Mouse (Mus musculus) hindbrain, embryonic 12.5 days (tissue): ENCODE data around the gene Ang2. TPM values are rescaled to one million over a fixed set of nuclear protein-coding genes. Genes with fewer than 3 reads are reported as not detected.
"Not testable (repeated sequence)": the region's sequence is repeated elsewhere in the genome, so short reads cannot be mapped to it uniquely, and the experiment has no call there.

Experiments
- ATAC-seq: fragments of 200-750 bp; cut with Nextera tagmentation; 2 replicates; pipeline ENCODE4 v1.8.0; 2017; ENCODE audit warnings: moderate TSS enrichment; ENCODE audit not compliant: low FRiP score
- H3K27ac ChIP-seq: fragments of 300-500 bp; sonication (generic); 2 replicates; pipeline ENCODE4 v1.5.1; 2016; ENCODE audit warnings: mild to moderate bottlenecking
- H3K27me3 ChIP-seq: fragments of 300-500 bp; sonication (generic); 2 replicates; pipeline ENCODE4 v1.6.1; 2016; ENCODE audit warnings: mild to moderate bottlenecking
- H3K36me3 ChIP-seq: fragments of 300-500 bp; sonication (generic); 2 replicates; pipeline ENCODE4 v1.6.1; 2016; ENCODE audit warnings: mild to moderate bottlenecking
- H3K4me1 ChIP-seq: fragments of 300-500 bp; sonication (generic); 2 replicates; pipeline ENCODE4 v1.6.1; 2016
- H3K4me2 ChIP-seq: fragments of 300-500 bp; sonication (generic); replicated peaks from 2 replicates; pipeline ENCODE4 v1.6.1; 2016; ENCODE audit warnings: mild to moderate bottlenecking
- H3K4me3 ChIP-seq: fragments of 300-500 bp; sonication (generic); 2 replicates; pipeline ENCODE4 v1.5.1; 2016; ENCODE audit warnings: mild to moderate bottlenecking
- H3K9ac ChIP-seq: fragments of 300-500 bp; sonication (generic); 2 replicates; pipeline ENCODE4 v1.6.1; 2016; ENCODE audit warnings: mild to moderate bottlenecking, moderate library complexity
- H3K9me3 ChIP-seq: fragments of 300-500 bp; sonication (generic); replicated peaks from 2 replicates; pipeline ENCODE4 v1.6.1; 2016; ENCODE audit warnings: mild to moderate bottlenecking
- WGBS: fragments of 180-500 bp; shearing (Covaris S2); methylation state at CpG from one replicate; pipeline ENCODE4 v1.1.7; 2016; 5-methylcytosine and 5-hydroxymethylcytosine counted together
- polyA plus RNA-seq: library from polyadenylated mRNA; unstranded; fragments of >200 nt; fragmentation: Nextera tagmentation; extraction: Ambion mirVana; gene quantifications from 2 replicates; pipeline ENCODE4 v1.2.1, GENCODE M21; 2016

Ang2 gene
- polyA plus RNA-seq, 1 experiment from 2014 or later, result not detected

DNA sequence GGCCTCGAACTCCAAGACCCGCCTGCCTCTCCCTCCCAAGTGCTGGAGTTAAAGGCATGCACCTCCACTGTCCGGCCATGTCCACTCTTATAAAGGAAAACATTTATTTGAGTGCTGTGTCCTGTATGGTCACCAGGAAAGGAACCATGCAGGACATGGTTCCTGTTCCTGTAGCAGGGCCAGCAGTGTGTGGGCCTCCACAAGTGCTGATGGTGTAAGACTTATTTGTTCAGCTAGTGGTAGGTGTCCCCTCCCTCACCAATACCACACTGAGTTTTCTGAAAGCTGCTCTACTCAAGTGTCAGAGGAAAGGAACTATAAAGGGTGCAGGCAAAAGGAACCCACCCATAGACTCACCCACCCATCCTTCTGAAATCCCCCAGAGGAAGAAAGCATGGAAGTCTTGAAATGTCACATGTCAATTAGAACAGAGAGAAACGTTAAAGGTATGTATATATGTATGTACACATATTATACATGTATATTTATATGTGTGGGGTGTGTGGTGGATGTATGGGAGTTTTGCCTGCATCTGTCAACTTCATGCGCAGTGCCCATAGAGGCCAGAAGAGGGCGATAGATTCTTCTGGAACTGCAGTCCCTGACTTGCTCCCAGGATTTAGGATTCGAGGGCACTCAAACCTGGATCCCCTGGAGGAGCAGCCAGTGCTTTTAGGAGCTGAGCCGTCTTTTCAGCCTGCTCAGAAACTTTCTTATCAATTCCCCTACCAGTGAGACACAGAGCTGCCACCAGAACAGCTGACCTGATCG, 26.7 kb downstream of the Ang2 start:
- H3K4me1 ChIP-seq, H3K27me3 ChIP-seq, H3K27ac ChIP-seq, H3K36me3 ChIP-seq, H3K9ac ChIP-seq, H3K4me2 ChIP-seq, H3K9me3 ChIP-seq, H3K4me3 ChIP-seq, ATAC-seq: not testable (repeated sequence)
- 39% methylated on average over 9 of the region's 9 CpGs for WGBS

GRCm38 (mm10) chr14:51166068-51166467, 32.9 kb downstream of the Ang2 start:
- Histone ChIP-seq H3K27ac (no peak overlapping the region), H3K4me1 (no peaks in the 10 kb centered on the region), H3K9ac (no peak overlapping the region), H3K4me2 (no peak overlapping the region), H3K27me3 (no peaks in the 10 kb centered on the region), H3K36me3 (no peaks in the 10 kb centered on the region), H3K4me3 (no peak overlapping the region), H3K9me3 (no peaks in the 10 kb centered on the region)
- ATAC-seq, result no peak

- Histone ChIP-seq H3K4me1 (no peaks in the 10 kb centered on the region), H3K4me2 (no peak overlapping the region), H3K9ac (no peak overlapping the region), H3K27me3 (no peaks in the 10 kb centered on the region), H3K9me3 (no peaks in the 10 kb centered on the region), H3K27ac (no peak overlapping the region), H3K4me3 (no peak overlapping the region), H3K36me3 (no peaks in the 10 kb centered on the region)
- no peak for ATAC-seq
- 94% methylated on average over 1 of the region's 1 CpGs for WGBS
These were observed 33.5 kb downstream of the Ang2 start for GRCm38 (mm10) chr14:51165435-51165834.

- 93% methylated on average over 6 of the region's 6 CpGs for WGBS
- H3K9ac ChIP-seq, H3K4me2 ChIP-seq, H3K27ac ChIP-seq, H3K4me3 ChIP-seq, H3K4me1 ChIP-seq, ATAC-seq, H3K27me3 ChIP-seq, H3K36me3 ChIP-seq, H3K9me3 ChIP-seq: not testable (repeated sequence)
These were observed 35.6 kb downstream of the Ang2 start for GRCm38 (mm10) chr14:51163323-51163722.

DNA sequence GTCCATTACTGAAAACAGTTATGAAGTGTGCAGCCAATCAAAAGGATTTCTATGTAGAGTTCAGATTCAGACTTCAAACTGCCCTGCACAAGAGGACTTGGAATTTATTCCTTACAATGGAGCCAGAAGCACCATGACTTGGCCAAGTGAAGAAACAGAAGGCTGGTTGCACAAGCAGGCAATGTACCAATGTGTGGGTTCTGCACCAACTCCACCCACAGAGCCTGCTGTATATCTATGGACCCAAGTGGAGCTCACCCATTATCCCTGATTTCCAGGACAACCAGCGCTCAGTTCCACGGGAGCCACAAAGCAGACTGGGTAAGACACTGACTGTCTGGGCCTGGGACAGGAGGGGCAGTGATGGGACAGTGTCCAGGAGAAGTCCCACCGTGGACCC, 37.0 kb downstream of the Ang2 start, which contains the start of gene Rnase2b:
Gene Rnase2b (plus strand): TSS at position 285 of the 400 bp plus-strand sequence.
- H3K36me3 ChIP-seq, H3K4me3 ChIP-seq, H3K4me2 ChIP-seq, H3K4me1 ChIP-seq, H3K9ac ChIP-seq, H3K9me3 ChIP-seq, ATAC-seq, H3K27me3 ChIP-seq, H3K27ac ChIP-seq: not testable (repeated sequence)
- 96% methylated on average over 3 of the region's 3 CpGs for WGBS

GRCm38 (mm10) chr14:51157072-51157471, 41.9 kb downstream of the Ang2 start:
- Histone ChIP-seq H3K27me3 (no peaks in the 10 kb centered on the region), H3K4me2 (no peak overlapping the region), H3K36me3 (no peaks in the 10 kb centered on the region), H3K4me1 (no peaks in the 10 kb centered on the region), H3K4me3 (no peak overlapping the region), H3K9ac (no peak overlapping the region), H3K27ac (no peak overlapping the region), H3K9me3 (no peaks in the 10 kb centered on the region)
- no peak for ATAC-seq
- WGBS, result 91% methylated on average over 1 of the region's 1 CpGs

GRCm38 (mm10) chr14:51156736-51157068, 42.2 kb downstream of the Ang2 start:
- H3K36me3 ChIP-seq, result no peaks in the 10 kb centered on the region
- no peak overlapping the region for H3K4me2 ChIP-seq
- H3K4me3 ChIP-seq, result no peak overlapping the region
- no peak overlapping the region for H3K27ac ChIP-seq
- no peaks in the 10 kb centered on the region for H3K27me3 ChIP-seq
- no peaks in the 10 kb centered on the region for H3K9me3 ChIP-seq
- no peak overlapping the region for H3K9ac ChIP-seq
- no peaks in the 10 kb centered on the region for H3K4me1 ChIP-seq
- ATAC-seq, result no peak
- 76% methylated on average over 4 of the region's 4 CpGs for WGBS

GRCm38 (mm10) chr14:51156056-51156735, 42.8 kb downstream of the Ang2 start:
- ATAC-seq, result no peak
- Histone ChIP-seq H3K27ac (no peak overlapping the region), H3K36me3 (no peaks in the 10 kb centered on the region), H3K9ac (no peak overlapping the region), H3K4me2 (no peak overlapping the region), H3K27me3 (no peaks in the 10 kb centered on the region), H3K4me3 (no peak overlapping the region), H3K9me3 (no peaks in the 10 kb centered on the region), H3K4me1 (no peaks in the 10 kb centered on the region)
- WGBS, result 84% methylated on average over 5 of the region's 5 CpGs

DNA sequence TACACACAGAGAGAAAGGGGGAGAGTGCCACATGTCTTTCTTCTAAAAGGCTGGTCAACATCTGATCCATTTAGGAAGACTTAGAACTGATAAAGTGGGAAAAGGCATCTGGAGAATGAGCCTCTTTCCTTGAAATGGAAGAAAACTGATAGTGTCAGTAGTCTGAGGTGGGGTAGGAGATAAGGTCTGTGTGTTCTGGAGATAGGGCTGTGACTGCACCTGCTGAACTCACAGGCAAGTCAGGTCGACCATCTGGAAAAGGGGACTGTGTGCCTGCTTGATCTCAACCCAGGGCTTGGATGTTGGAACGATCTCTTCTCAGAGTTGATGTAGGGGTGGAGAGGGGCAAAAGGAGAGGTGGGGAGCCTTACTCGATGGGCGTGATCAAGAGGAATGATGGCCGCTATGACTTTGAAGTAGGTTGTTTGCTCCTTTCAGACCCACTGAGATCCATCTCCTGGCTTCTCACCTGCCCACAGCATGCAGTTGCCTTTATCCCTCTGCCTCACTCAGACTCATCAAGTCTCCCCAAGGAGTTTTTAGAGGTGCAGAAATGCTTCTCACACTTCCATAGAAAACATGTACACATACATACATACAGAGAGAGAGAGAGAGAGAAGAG, 46.6 kb downstream of the Ang2 start:
- Histone ChIP-seq H3K9ac (no peak overlapping the region), H3K27ac (no peak overlapping the region), H3K27me3 (no peaks in the 10 kb centered on the region), H3K36me3 (no peaks in the 10 kb centered on the region), H3K4me3 (no peak overlapping the region), H3K9me3 (no peaks in the 10 kb centered on the region), H3K4me2 (no peak overlapping the region), H3K4me1 (no peaks in the 10 kb centered on the region)
- no peak for ATAC-seq
- WGBS, result 86% methylated on average over 5 of the region's 5 CpGs

GRCm38 (mm10) chr14:51150206-51150831, 48.6 kb downstream of the Ang2 start:
- H3K36me3 ChIP-seq, result no peaks in the 10 kb centered on the region
- WGBS, result 89% methylated on average over 3 of the region's 3 CpGs

GRCm38 (mm10) chr14:51149164-51149563, 49.8 kb downstream of the Ang2 start:
- 66% methylated on average over 5 of the region's 5 CpGs for WGBS
- Histone ChIP-seq H3K9me3 (no peaks in the 10 kb centered on the region), H3K4me1 (0 out of 2 replicates have a peak, but pooled peaks cover 3% of the 10 kb centered on the region), H3K4me2 (no peak overlapping the region), H3K9ac (no peak overlapping the region), H3K27me3 (no peaks in the 10 kb centered on the region), H3K4me3 (no peak overlapping the region), H3K36me3 (no peaks in the 10 kb centered on the region), H3K27ac (no peak overlapping the region)
- ATAC-seq, result no peak

More at GRCm38 (mm10) chr14:51150206-51150831, 48.6 kb downstream of the Ang2 start:
- no peak overlapping the region for H3K4me3 ChIP-seq
- no peaks in the 10 kb centered on the region for H3K9me3 ChIP-seq
- H3K4me1 ChIP-seq, result 0 out of 2 replicates have a peak, but pooled peaks cover 3% of the 10 kb centered on the region
- H3K27ac ChIP-seq, result no peak overlapping the region
- H3K9ac ChIP-seq, result no peak overlapping the region
- H3K27me3 ChIP-seq, result no peaks in the 10 kb centered on the region
- no peak overlapping the region for H3K4me2 ChIP-seq
- no peak for ATAC-seq

- 67% methylated on average over 3 of the region's 3 CpGs for WGBS
These were observed 50.9 kb downstream of the Ang2 start for GRCm38 (mm10) chr14:51148006-51148405.

More at GRCm38 (mm10) chr14:51148006-51148405, 50.9 kb downstream of the Ang2 start:
- H3K9ac ChIP-seq, result no peak overlapping the region
- no peak for ATAC-seq
- no peak overlapping the region for H3K4me3 ChIP-seq
- H3K9me3 ChIP-seq, result no peaks in the 10 kb centered on the region
- no peak overlapping the region for H3K27ac ChIP-seq
- H3K4me2 ChIP-seq, result no peak overlapping the region
- no peaks in the 10 kb centered on the region for H3K36me3 ChIP-seq
- H3K4me1 ChIP-seq, result 0 out of 2 replicates have a peak, but pooled peaks cover 3% of the 10 kb centered on the region
- H3K27me3 ChIP-seq, result no peaks in the 10 kb centered on the region
